Mouse (Mus musculus): ENCODE measurements around the gene Prrt1. TPM values are rescaled to one million over a fixed set of nuclear protein-coding genes. Genes with fewer than 3 reads are reported as not detected.
A peak's percentile ranks its signal among the peaks of the same experiment; 100 is the strongest.

The Prrt1 gene
- polyA plus RNA-seq, 1 experiment from 2014 or later = 0.17 TPM

- H3K27ac ChIP-seq (replicated peaks; ENCODE audit: low read depth, low read length) = no peak overlapping the region
- peaks cover 12% of the 10 kb centered on the region for H3K4me1 ChIP-seq (ENCODE audit: control insufficient read depth, insufficient read depth, low read length)
- DNase-seq (ENCODE audit: low spot score) = no peak
- WGBS = 90% methylated on average over 30 of the region's 30 CpGs
- H3K9me3 ChIP-seq (ENCODE audit: control insufficient read depth, low read length) = no peaks in the 10 kb centered on the region
- no peak overlapping the region for H3K4me3 ChIP-seq (ENCODE audit: low read depth, low read length)
- ATAC-seq (ENCODE audit: insufficient number of reproducible peaks, low FRiP score, low TSS enrichment, low read depth) = no peak
- peaks cover 9% of the 10 kb centered on the region for H3K36me3 ChIP-seq (ENCODE audit: control insufficient read depth, insufficient read depth, low read length)
- H3K27me3 ChIP-seq (ENCODE audit: control insufficient read depth, insufficient read depth, low read length) = no peaks in the 10 kb centered on the region
- no peak overlapping the region; the same call in 1 of the 2 replicates for H3K4me2 ChIP-seq (ENCODE audit: low read depth, severe bottlenecking)
- no peak overlapping the region for H3K9ac ChIP-seq (ENCODE audit: low read length)
Measured at GRCm38 (mm10) chr17:34645831-34646511, 16.6 kb downstream of the Prrt1 start.

- DNase-seq (ENCODE audit: low spot score) (peak; percentile 94), ATAC-seq (ENCODE audit: insufficient number of reproducible peaks, low FRiP score, low TSS enrichment, low read depth) (peak; percentile 96)
- Histone ChIP-seq H3K36me3 (ENCODE audit: control insufficient read depth, insufficient read depth, low read length) (peaks cover 10% of the 10 kb centered on the region), H3K9me3 (ENCODE audit: control insufficient read depth, low read length) (no peaks in the 10 kb centered on the region), H3K4me1 (ENCODE audit: control insufficient read depth, insufficient read depth, low read length) (peaks cover 7% of the 10 kb centered on the region; the same call in 1 of the 2 replicates), H3K4me3 (ENCODE audit: low read depth, low read length) (peak within 1 kb of the TSS; percentile 97), H3K27me3 (ENCODE audit: control insufficient read depth, insufficient read depth, low read length) (no peaks in the 10 kb centered on the region), H3K4me2 (ENCODE audit: low read depth, severe bottlenecking) (peak within 1 kb of the TSS; percentile 87), H3K9ac (ENCODE audit: low read length) (peak within 1 kb of the TSS; percentile 91), H3K27ac (replicated peaks; ENCODE audit: low read depth, low read length) (peak within 1 kb of the TSS; percentile 62)
- 1% methylated on average over 63 of the region's 66 CpGs for WGBS
Measured at GRCm38 (mm10) chr17:34646906-34647787, 17.8 kb downstream of the Prrt1 start, which contains the start of gene Atf6b. Gene Atf6b, plus strand, starts transcription at chr17:34647146.

- peak overlapping the region; percentile 97; the same call in 1 of the 2 replicates for H3K4me3 ChIP-seq (ENCODE audit: low read depth, low read length)
- H3K4me2 ChIP-seq (ENCODE audit: low read depth, severe bottlenecking) = peak overlapping the region; percentile 87
- no peak overlapping the region for H3K27ac ChIP-seq (replicated peaks; ENCODE audit: low read depth, low read length)
- no peak overlapping the region for H3K9ac ChIP-seq (ENCODE audit: low read length)
- no peak for DNase-seq (ENCODE audit: low spot score)
- H3K4me1 ChIP-seq (ENCODE audit: control insufficient read depth, insufficient read depth, low read length) = peaks cover 7% of the 10 kb centered on the region; the same call in 1 of the 2 replicates
- no peaks in the 10 kb centered on the region for H3K27me3 ChIP-seq (ENCODE audit: control insufficient read depth, insufficient read depth, low read length)
- no peaks in the 10 kb centered on the region for H3K9me3 ChIP-seq (ENCODE audit: control insufficient read depth, low read length)
- no peak for ATAC-seq (ENCODE audit: insufficient number of reproducible peaks, low FRiP score, low TSS enrichment, low read depth)
- peaks cover 13% of the 10 kb centered on the region for H3K36me3 ChIP-seq (ENCODE audit: control insufficient read depth, insufficient read depth, low read length)
- WGBS = 83% methylated on average over 16 of the region's 16 CpGs
Measured at GRCm38 (mm10) chr17:34648141-34648890, 19.0 kb downstream of the Prrt1 start.

GRCm38 (mm10) chr17:34649106-34649864 lies 20.0 kb downstream of the Prrt1 start:
- no peak for DNase-seq (ENCODE audit: low spot score)
- Histone ChIP-seq H3K36me3 (ENCODE audit: control insufficient read depth, insufficient read depth, low read length) (peaks cover 16% of the 10 kb centered on the region), H3K4me3 (ENCODE audit: low read depth, low read length) (no peak overlapping the region), H3K4me2 (ENCODE audit: low read depth, severe bottlenecking) (no peak overlapping the region), H3K4me1 (ENCODE audit: control insufficient read depth, insufficient read depth, low read length) (peaks cover 7% of the 10 kb centered on the region; the same call in 1 of the 2 replicates), H3K9ac (ENCODE audit: low read length) (no peak overlapping the region), H3K27ac (replicated peaks; ENCODE audit: low read depth, low read length) (no peak overlapping the region), H3K9me3 (ENCODE audit: control insufficient read depth, low read length) (no peaks in the 10 kb centered on the region), H3K27me3 (ENCODE audit: control insufficient read depth, insufficient read depth, low read length) (no peaks in the 10 kb centered on the region)
- 89% methylated on average over 18 of the region's 18 CpGs for WGBS
- ATAC-seq (ENCODE audit: insufficient number of reproducible peaks, low FRiP score, low TSS enrichment, low read depth) = no peak

- Histone ChIP-seq H3K9me3 (ENCODE audit: control insufficient read depth, low read length) (no peaks in the 10 kb centered on the region), H3K27ac (replicated peaks; ENCODE audit: low read depth, low read length) (no peak overlapping the region), H3K27me3 (ENCODE audit: control insufficient read depth, insufficient read depth, low read length) (no peaks in the 10 kb centered on the region), H3K4me1 (ENCODE audit: control insufficient read depth, insufficient read depth, low read length) (peaks cover 7% of the 10 kb centered on the region; the same call in 1 of the 2 replicates), H3K9ac (ENCODE audit: low read length) (no peak overlapping the region), H3K4me3 (ENCODE audit: low read depth, low read length) (no peak overlapping the region), H3K4me2 (ENCODE audit: low read depth, severe bottlenecking) (no peak overlapping the region), H3K36me3 (ENCODE audit: control insufficient read depth, insufficient read depth, low read length) (peaks cover 19% of the 10 kb centered on the region)
- DNase-seq (ENCODE audit: low spot score) (no peak), ATAC-seq (ENCODE audit: insufficient number of reproducible peaks, low FRiP score, low TSS enrichment, low read depth) (no peak)
- 92% methylated on average over 14 of the region's 14 CpGs for WGBS
Measured at GRCm38 (mm10) chr17:34650781-34651180, 21.4 kb downstream of the Prrt1 start.

- no peak overlapping the region for H3K27ac ChIP-seq (replicated peaks; ENCODE audit: low read depth, low read length)
- H3K9ac ChIP-seq (ENCODE audit: low read length) = no peak overlapping the region; the same call in 1 of the 2 replicates
- H3K27me3 ChIP-seq (ENCODE audit: control insufficient read depth, insufficient read depth, low read length) = no peaks in the 10 kb centered on the region
- H3K9me3 ChIP-seq (ENCODE audit: control insufficient read depth, low read length) = no peaks in the 10 kb centered on the region
- H3K4me1 ChIP-seq (ENCODE audit: control insufficient read depth, insufficient read depth, low read length) = peaks cover 9% of the 10 kb centered on the region; the same call in 1 of the 2 replicates
- DNase-seq (ENCODE audit: low spot score) (peak; percentile 62), ATAC-seq (ENCODE audit: insufficient number of reproducible peaks, low FRiP score, low TSS enrichment, low read depth) (no peak)
- no peak overlapping the region for H3K4me3 ChIP-seq (ENCODE audit: low read depth, low read length)
- peaks cover 19% of the 10 kb centered on the region for H3K36me3 ChIP-seq (ENCODE audit: control insufficient read depth, insufficient read depth, low read length)
- H3K4me2 ChIP-seq (ENCODE audit: low read depth, severe bottlenecking) = no peak overlapping the region
- WGBS = 53% methylated on average over 19 of the region's 19 CpGs
Measured at GRCm38 (mm10) chr17:34651507-34652221, 22.3 kb downstream of the Prrt1 start.

- Histone ChIP-seq H3K9ac (ENCODE audit: low read length) (no peak overlapping the region), H3K4me3 (ENCODE audit: low read depth, low read length) (no peak overlapping the region), H3K4me1 (ENCODE audit: control insufficient read depth, insufficient read depth, low read length) (peaks cover 9% of the 10 kb centered on the region; the same call in 1 of the 2 replicates), H3K27me3 (ENCODE audit: control insufficient read depth, insufficient read depth, low read length) (no peaks in the 10 kb centered on the region), H3K36me3 (ENCODE audit: control insufficient read depth, insufficient read depth, low read length) (peaks cover 19% of the 10 kb centered on the region), H3K9me3 (ENCODE audit: control insufficient read depth, low read length) (no peaks in the 10 kb centered on the region), H3K27ac (replicated peaks; ENCODE audit: low read depth, low read length) (no peak overlapping the region), H3K4me2 (ENCODE audit: low read depth, severe bottlenecking) (no peak overlapping the region)
- no peak for ATAC-seq (ENCODE audit: insufficient number of reproducible peaks, low FRiP score, low TSS enrichment, low read depth)
- no peak for DNase-seq (ENCODE audit: low spot score)
- 94% methylated on average over 10 of the region's 10 CpGs for WGBS
Measured at GRCm38 (mm10) chr17:34652546-34652945, 23.2 kb downstream of the Prrt1 start.
